In the genomic region with DNA sequence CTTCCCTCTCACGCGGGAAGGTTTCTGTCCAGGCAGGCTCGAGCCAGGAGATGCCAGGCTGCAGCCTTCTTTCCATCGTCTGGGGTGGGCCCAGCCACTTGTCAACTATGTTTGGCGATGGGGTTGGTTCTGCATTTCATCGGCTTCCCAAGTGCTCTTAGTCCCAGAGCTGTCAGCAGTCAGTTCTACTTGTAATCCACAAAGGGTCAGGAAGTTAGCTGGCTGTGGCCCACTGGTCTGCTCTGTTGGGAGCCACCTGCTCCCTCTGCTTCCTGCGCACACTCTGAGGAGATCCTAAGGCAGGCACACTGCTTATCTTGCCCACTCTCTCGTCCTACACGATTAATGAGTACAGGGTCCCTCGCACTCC, we compare ENCODE assay signal across 8 mouse cellular contexts. TPM values are rescaled to one million over a fixed set of nuclear protein-coding genes. Genes with fewer than 3 reads are reported as not detected.
DNase-seq lines count a peak whose midpoint lies in the region; ATAC-seq and TF ChIP-seq lines count a peak whose summit lies in the region.

No protein-coding gene starts in this region.

- peaks cover 2% of the 10 kb centered on the region; the same call in 1 of the 2 replicates for H3K36me3 ChIP-seq in heart, adult 2 months (ENCODE audit: control insufficient read depth, insufficient read depth, low read length)
- H3K36me3 ChIP-seq in CH12.LX (replicated peaks in 1 of 2; ENCODE audit: control insufficient read depth in 1 of 2, insufficient read depth in 1 of 2, low read length in 1 of 2): peaks cover 0 to 12% of the 10 kb centered on the region in 2 experiments
- no peaks in the 10 kb centered on the region for H3K36me3 ChIP-seq in forebrain, embryonic 11.5 days (ENCODE audit: control insufficient read depth, insufficient read depth, low read length)
- no peaks in the 10 kb centered on the region for H3K36me3 ChIP-seq in liver, embryonic 14.5 days (replicated peaks; ENCODE audit: control insufficient read depth, insufficient read depth, low read depth)

- DNase-seq in heart, adult 2 months: no peak
- DNase-seq in heart, postnatal 36 days: no peak
- DNase-seq in CH12.LX (ENCODE audit: extremely low read depth) (no peak), MN1 (ENCODE audit: low spot score) (no peak)
- DNase-seq in forebrain, embryonic 11.5 days (ENCODE audit: low spot score): no peak
- peak in 2 of 3 experiments; percentile 4 to 23 for DNase-seq in liver, embryonic 14.5 days (ENCODE audit: low read depth in 3 of 3, low spot score in 3 of 3)
- no peak for DNase-seq in left cerebral cortex, postnatal 4 days
- DNase-seq in layer of hippocampus, adult 11-12 months (ENCODE audit: low spot score): no peak

- 6% methylated on average over 10 of the region's 10 CpGs for WGBS in heart, adult 2 months
- WGBS in forebrain, embryonic 11.5 days: 7% methylated on average over 10 of the region's 10 CpGs
- WGBS in liver, embryonic 14.5 days (ENCODE audit: insufficient replicate concordance): 2% methylated on average over 10 of the region's 10 CpGs

- H3K9ac ChIP-seq in heart, adult 2 months (ENCODE audit: low read depth, low read length): peak overlapping the region; percentile 85
- H3K9ac ChIP-seq in CH12.LX (ENCODE audit: insufficient read depth, low read depth): peak overlapping the region; percentile 70
- peak overlapping the region; percentile 86 for H3K9ac ChIP-seq in forebrain, embryonic 11.5 days (ENCODE audit: low read length)
- H3K9ac ChIP-seq in liver, embryonic 14.5 days (replicated peaks): peak overlapping the region; percentile 60

- H3K4me2 ChIP-seq in CH12.LX (ENCODE audit: insufficient read depth, low read depth, poor library complexity, severe bottlenecking): peak overlapping the region; percentile 72
- peak overlapping the region; percentile 70 for H3K4me2 ChIP-seq in forebrain, embryonic 11.5 days (ENCODE audit: low read depth, low read length, severe bottlenecking)
- H3K4me2 ChIP-seq in liver, embryonic 14.5 days (ENCODE audit: low read depth): peak overlapping the region; percentile 84

- peaks cover 3% of the 10 kb centered on the region for H3K9me3 ChIP-seq in CH12.LX (replicated peaks; ENCODE audit: low read length)
- no peaks in the 10 kb centered on the region for H3K9me3 ChIP-seq in forebrain, embryonic 11.5 days (ENCODE audit: control insufficient read depth, low read length)
- no peaks in the 10 kb centered on the region for H3K9me3 ChIP-seq in liver, embryonic 14.5 days (ENCODE audit: control insufficient read depth, low read length)

- peak overlapping the region; percentile 65 for H3K4me3 ChIP-seq in heart, adult 2 months
- H3K4me3 ChIP-seq in CH12.LX (replicated peaks in 1 of 3; ENCODE audit: low read depth in 2 of 3, low read length in 2 of 3, poor library complexity in 1 of 3): peak overlapping the region; percentile 82 to 88 (median 86)
- peak overlapping the region; percentile 73 for H3K4me3 ChIP-seq in forebrain, embryonic 11.5 days (ENCODE audit: low read depth, low read length)
- H3K4me3 ChIP-seq in liver, embryonic 14.5 days (ENCODE audit: insufficient read depth in 1 of 2, low read depth in 2 of 2, low read length in 2 of 2): peak overlapping the region; percentile 71 to 88

- peak; percentile 42 for ATAC-seq in forebrain, embryonic 11.5 days (replicated peaks; ENCODE audit: low FRiP score)
- ATAC-seq in liver, embryonic 14.5 days (ENCODE audit: insufficient read depth): peak; percentile 42; the same call in 1 of the 2 replicates

- no peak; the same call in 1 of the 2 replicates for TF ChIP-seq POLR2A in heart, adult 2 months (IDR thresholded peaks at IDR 0.05; ENCODE audit: insufficient read depth, low read depth, low read length)
- TF ChIP-seq POLR2A in CH12.LX (IDR thresholded peaks at IDR 0.05; ENCODE audit: low read depth, low read length): no peak

- H3K27me3 ChIP-seq in heart, adult 2 months (ENCODE audit: control insufficient read depth, insufficient read depth, low read length): no peaks in the 10 kb centered on the region
- no peaks in the 10 kb centered on the region for H3K27me3 ChIP-seq in CH12.LX (replicated peaks)
- H3K27me3 ChIP-seq in forebrain, embryonic 11.5 days (ENCODE audit: control insufficient read depth, insufficient read depth, low read length): no peaks in the 10 kb centered on the region
- H3K27me3 ChIP-seq in liver, embryonic 14.5 days (ENCODE audit: control insufficient read depth, insufficient read depth, low read length): no peaks in the 10 kb centered on the region

- peaks cover 6% of the 10 kb centered on the region for H3K4me1 ChIP-seq in heart, adult 2 months (ENCODE audit: control insufficient read depth, insufficient read depth, low read length)
- H3K4me1 ChIP-seq in CH12.LX (ENCODE audit: control insufficient read depth in 1 of 2, insufficient read depth in 2 of 2): peaks cover 5 to 29% of the 10 kb centered on the region in 2 experiments
- H3K4me1 ChIP-seq in forebrain, embryonic 11.5 days (replicated peaks; ENCODE audit: control insufficient read depth, insufficient read depth, low read length): no peaks in the 10 kb centered on the region
- H3K4me1 ChIP-seq in liver, embryonic 14.5 days (replicated peaks; ENCODE audit: control insufficient read depth in 2 of 2, insufficient read depth in 2 of 2, low read length in 1 of 2): peaks cover 8 to 19% of the 10 kb centered on the region in 2 experiments

- peak overlapping the region; percentile 92 for H3K27ac ChIP-seq in heart, adult 2 months
- peak overlapping the region; percentile 64 for H3K27ac ChIP-seq in CH12.LX (ENCODE audit: insufficient read depth, low read depth)
- 0 out of 2 replicates have a peak overlapping the region, but pooled peaks have one; percentile 50 for H3K27ac ChIP-seq in forebrain, embryonic 11.5 days (ENCODE audit: low read depth, low read length)
- H3K27ac ChIP-seq in liver, embryonic 14.5 days: peak overlapping the region; percentile 56

- H3K79me2 ChIP-seq in heart, adult 2 months (replicated peaks; ENCODE audit: control insufficient read depth, insufficient read depth, low read length): peaks cover 3% of the 10 kb centered on the region; the same call in 1 of the 2 replicates
- peaks cover 18% of the 10 kb centered on the region for H3K79me2 ChIP-seq in CH12.LX (replicated peaks; ENCODE audit: control insufficient read depth, extremely low read depth, insufficient read depth, poor library complexity, severe bottlenecking)

- TF ChIP-seq CTCF in heart, adult 2 months (IDR thresholded peaks at IDR 0.05): no peak
- TF ChIP-seq CTCF in CH12.LX (conservative IDR thresholded peaks at IDR 0.05 in 1 of 2, IDR thresholded peaks at IDR 0.05 in 1 of 2; ENCODE audit: low read depth in 2 of 2, low read length in 2 of 2): no peak
- no peak for TF ChIP-seq CTCF in liver, embryonic 14.5 days (IDR thresholded peaks at IDR 0.05; ENCODE audit: low read depth)

- dilution Hi-C loops in CH12.LX (cut with MboI; ENCODE audit: extremely low pct_ligation_motif_present, extremely low pct_unique_long_range_greater_than_20kb, low sequenced_read_pairs): no loop called here

- no peak for TF ChIP-seq RAD21 in CH12.LX (IDR thresholded peaks at IDR 0.05; ENCODE audit: low read depth, low read length)

- in situ Hi-C loops in CH12.LX (cut with MboI; ENCODE audit: low pct_ligation_motif_present, low pct_unique_long_range_greater_than_20kb, low sequenced_read_pairs): no loop called here

- no peak for TF ChIP-seq EP300 in heart, adult 2 months (IDR thresholded peaks at IDR 0.05; ENCODE audit: insufficient read depth, low read depth, low read length)
- no peak for TF ChIP-seq EP300 in CH12.LX (IDR thresholded peaks at IDR 0.05; ENCODE audit: low read length)
- TF ChIP-seq EP300 in liver, embryonic 14.5 days (IDR thresholded peaks at IDR 0.05; ENCODE audit: low read depth): no peak

- intact Hi-C loops in heart, adult 2 months (cut with DNase I): loop anchor here (2.0 to 5.0 kb wide), 2 partner anchors 23 to 44 kb away; no protein-coding TSS in a partner anchor
- intact Hi-C loops in heart, postnatal 36 days (cut with DNase I): no loop called here
- intact Hi-C loops in left cerebral cortex, postnatal 4 days (cut with DNase I): no loop called here

TF ChIP-seq in CH12.LX, 34 proteins besides CTCF, POLR2A, EP300 and RAD21:
- no peak for TF ChIP-seq GABPA (IDR thresholded peaks at IDR 0.05; ENCODE audit: insufficient replicate concordance, low read depth, low read length)
- TF ChIP-seq RCOR1 (conservative IDR thresholded peaks at IDR 0.05; ENCODE audit: low read depth, low read length): no peak
- TF ChIP-seq BHLHE40 (IDR thresholded peaks at IDR 0.05; ENCODE audit: low read depth, low read length): no peak
- no peak for TF ChIP-seq PAX5 (IDR thresholded peaks at IDR 0.05; ENCODE audit: low read length)
- TF ChIP-seq MAZ (IDR thresholded peaks at IDR 0.05; ENCODE audit: low read depth, low read length): no peak
- TF ChIP-seq JUND (conservative IDR thresholded peaks at IDR 0.05; ENCODE audit: low read depth, low read length): no peak
- TF ChIP-seq ZC3H11A (IDR thresholded peaks at IDR 0.05; ENCODE audit: low read depth, low read length): no peak
- no peak for TF ChIP-seq IRF4 (IDR thresholded peaks at IDR 0.05; ENCODE audit: low read depth, low read length)

RNA-seq across cellular contexts. Expression of gene Fbxl4, which starts 0.6 kb away (rescaled TPM):
- 1 to 10 TPM; 9.5 to 9.6 TPM for total RNA-seq in heart, adult 2 months (2021)
- 10.6 and 17.2 TPM in 2 replicates for polyA plus RNA-seq in heart, adult 2 months (2012; rRNA removed)
- total RNA-seq in heart, postnatal 36 days (2021): 10 to 100 TPM in 1 of 2 experiments, 1 to 10 TPM in 1; 9.5 to 11.3 TPM
- total RNA-seq in CH12.LX (2012; rRNA removed): 10.0 and 12.0 TPM in 2 replicates
- total RNA-seq in CH12.LX (2014; rRNA removed): 16.9 and 17.0 TPM in 2 replicates
- polyA plus RNA-seq in CH12.LX (2012; ENCODE audit: insufficient read length, low read depth): 8.4 and 9.8 TPM in 2 replicates
- polyA plus RNA-seq in forebrain, embryonic 11.5 days (2014; fragmentation: Nextera tagmentation; extraction: Ambion mirVana): 7.8 and 7.9 TPM in 2 replicates
- 3.4 and 3.9 TPM in 2 replicates for polyA plus RNA-seq in liver, embryonic 14.5 days (2012; rRNA removed)
- polyA plus RNA-seq in liver, embryonic 14.5 days (2014; fragmentation: Nextera tagmentation; extraction: Ambion mirVana): 4.0 and 4.6 TPM in 2 replicates
- 10 to 100 TPM; 13.3 to 14.8 TPM for total RNA-seq in left cerebral cortex, postnatal 4 days (2021)

Comparison
In these comparisons a context has a peak if more than half of its experiments do, and no peak if none do; other contexts are left out.
1. DNase-seq: peak in liver, embryonic 14.5 days (2 of 3); none in heart, adult 2 months (0 of 2), heart, postnatal 36 days (0 of 2), CH12.LX (single experiment), forebrain, embryonic 11.5 days (single experiment), left cerebral cortex, postnatal 4 days (single experiment), layer of hippocampus, adult 11-12 months (single experiment) and MN1 (single experiment).
2. Peak in every context shown above with its lines, with median percentiles within 50 percentile points of each other: H3K27ac ChIP-seq, H3K4me3 ChIP-seq, H3K9ac ChIP-seq and H3K4me2 ChIP-seq.